Mouse (Mus musculus): ENCODE measurements around the gene Eras. TPM values are rescaled to one million over a fixed set of nuclear protein-coding genes. Genes with fewer than 3 reads are reported as not detected.

Eras gene
- polyA plus RNA-seq, 1 experiment = not detected

DNA sequence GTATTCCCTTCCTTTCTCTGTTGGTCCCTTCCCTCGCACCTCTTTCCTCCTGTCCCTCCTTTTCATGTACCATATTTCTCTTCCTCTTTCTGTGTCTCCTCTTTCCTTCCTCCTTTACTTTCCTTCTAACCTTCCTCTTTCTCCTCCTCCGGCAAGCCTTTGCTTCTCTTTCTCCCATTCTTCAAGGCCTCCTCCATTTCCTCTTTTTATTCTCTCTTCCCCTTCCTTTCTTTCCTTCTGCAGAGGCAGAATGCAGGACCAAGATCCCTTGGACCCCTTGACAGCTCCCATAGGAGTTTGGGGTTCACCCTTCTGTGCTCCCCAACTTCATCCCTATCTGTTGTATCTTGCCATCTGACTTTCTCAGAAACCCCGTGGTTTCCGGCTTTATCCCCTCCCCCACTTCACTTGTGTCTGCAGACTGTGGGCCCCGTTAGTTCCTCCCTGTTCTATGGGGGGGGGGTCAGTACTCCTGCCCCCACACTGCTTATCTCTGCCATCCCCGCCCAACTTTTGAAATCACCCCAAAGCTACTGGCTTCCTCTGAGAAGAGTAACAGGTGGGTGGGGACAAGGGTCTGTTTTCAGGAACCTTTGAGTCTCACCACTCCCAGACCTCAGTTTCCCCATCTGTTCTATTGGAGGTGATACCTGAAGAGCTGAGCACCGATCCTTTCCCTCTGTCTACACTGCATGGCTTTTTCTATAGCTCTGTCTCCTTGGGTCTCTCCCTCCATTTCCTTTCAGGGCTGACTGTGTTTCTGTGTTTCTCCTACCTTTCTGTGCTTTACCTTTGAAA is 35.6 kb upstream of the Eras start:
- 68% methylated on average over 7 of the region's 7 CpGs for whole genome bisulfite sequencing
- Histone ChIP-seq H3K4me3 (ENCODE audit: insufficient read depth, low read depth, low read length) (no peak overlapping the region), H3K36me3 (ENCODE audit: control insufficient read depth, insufficient read depth, low read length) (no peaks in the 10 kb centered on the region), H3K27ac (ENCODE audit: insufficient read depth, low read depth, low read length) (no peak overlapping the region), H3K4me1 (ENCODE audit: control insufficient read depth, insufficient read depth, low read length) (no peaks in the 10 kb centered on the region), H3K27me3 (replicated peaks; ENCODE audit: control insufficient read depth, insufficient read depth, low read length) (no peaks in the 10 kb centered on the region)
- no peak for DNase-seq
- TF ChIP-seq CTCF (conservative IDR thresholded peaks at IDR 0.05; ENCODE audit: insufficient read depth, insufficient read length, low read depth, low read length) (no peak), POLR2A (IDR thresholded peaks at IDR 0.05; ENCODE audit: low read depth, low read length) (no peak)

DNA sequence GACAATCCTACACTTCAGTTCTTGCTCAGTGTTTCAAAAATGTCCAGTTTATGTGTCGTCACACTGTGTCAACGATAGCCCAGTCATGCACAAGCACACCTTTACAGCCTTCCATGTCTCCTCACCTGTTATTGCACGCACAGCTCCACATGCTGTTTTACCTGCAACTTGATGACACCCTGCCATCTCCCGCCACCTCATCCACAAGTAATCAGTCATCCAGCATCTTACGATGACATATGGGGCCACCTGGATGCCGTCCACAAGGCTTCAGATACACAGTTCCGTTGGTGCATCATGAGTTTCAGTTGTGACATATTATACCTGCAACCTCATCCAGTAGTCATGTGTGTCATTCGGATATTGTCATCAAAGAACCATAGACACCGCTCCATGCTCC is 30.5 kb upstream of the Eras start:
- DNase-seq = no peak
- no peaks in the 10 kb centered on the region for H3K27me3 ChIP-seq (replicated peaks; ENCODE audit: control insufficient read depth, insufficient read depth, low read length)
- no peak overlapping the region for H3K4me3 ChIP-seq (ENCODE audit: insufficient read depth, low read depth, low read length)
- H3K36me3 ChIP-seq (ENCODE audit: control insufficient read depth, insufficient read depth, low read length) = no peaks in the 10 kb centered on the region
- 90% methylated on average over 9 of the region's 9 CpGs for WGBS
- no peaks in the 10 kb centered on the region for H3K4me1 ChIP-seq (ENCODE audit: control insufficient read depth, insufficient read depth, low read length)
- no peak for TF ChIP-seq CTCF (conservative IDR thresholded peaks at IDR 0.05; ENCODE audit: insufficient read depth, insufficient read length, low read depth, low read length)
- no peak for TF ChIP-seq POLR2A (IDR thresholded peaks at IDR 0.05; ENCODE audit: low read depth, low read length)
- no peak overlapping the region for H3K27ac ChIP-seq (ENCODE audit: insufficient read depth, low read depth, low read length)

- H3K4me3 ChIP-seq (ENCODE audit: insufficient read depth, low read depth, low read length) = no peak overlapping the region
- H3K27ac ChIP-seq (ENCODE audit: insufficient read depth, low read depth, low read length) = no peak overlapping the region
- H3K27me3 ChIP-seq (replicated peaks; ENCODE audit: control insufficient read depth, insufficient read depth, low read length) = no peaks in the 10 kb centered on the region
- H3K36me3 ChIP-seq (ENCODE audit: control insufficient read depth, insufficient read depth, low read length) = no peaks in the 10 kb centered on the region
- DNase-seq = no peak
- 88% methylated on average over 7 of the region's 7 CpGs for WGBS
- no peak for TF ChIP-seq POLR2A (IDR thresholded peaks at IDR 0.05; ENCODE audit: low read depth, low read length)
- no peak for TF ChIP-seq CTCF (conservative IDR thresholded peaks at IDR 0.05; ENCODE audit: insufficient read depth, insufficient read length, low read depth, low read length)
- peaks cover 12% of the 10 kb centered on the region; the same call in 1 of the 2 replicates for H3K4me1 ChIP-seq (ENCODE audit: control insufficient read depth, insufficient read depth, low read length)
These were observed 21.7 kb upstream of the Eras start for GRCm38 (mm10) chrX:7950091-7950490.

GRCm38 (mm10) chrX:7947900-7948492 is 19.6 kb upstream of the Eras start:
- Histone ChIP-seq H3K36me3 (ENCODE audit: control insufficient read depth, insufficient read depth, low read length) (no peaks in the 10 kb centered on the region), H3K27me3 (replicated peaks; ENCODE audit: control insufficient read depth, insufficient read depth, low read length) (no peaks in the 10 kb centered on the region), H3K27ac (ENCODE audit: insufficient read depth, low read depth, low read length) (no peak overlapping the region), H3K4me1 (ENCODE audit: control insufficient read depth, insufficient read depth, low read length) (peaks cover 12% of the 10 kb centered on the region; the same call in 1 of the 2 replicates), H3K4me3 (ENCODE audit: insufficient read depth, low read depth, low read length) (peak overlapping the region; percentile 76)
- 1% methylated on average over 38 of the region's 38 CpGs for WGBS
- TF ChIP-seq CTCF (conservative IDR thresholded peaks at IDR 0.05; ENCODE audit: insufficient read depth, insufficient read length, low read depth, low read length) = no peak
- TF ChIP-seq POLR2A (IDR thresholded peaks at IDR 0.05; ENCODE audit: low read depth, low read length) = no peak
- DNase-seq = peak; percentile 97

GRCm38 (mm10) chrX:7947108-7947899 is 18.9 kb upstream of the Eras start, which contains the start of gene Hdac6:
Gene Hdac6 (minus strand): TSS chrX:7947889.
- TF ChIP-seq POLR2A (IDR thresholded peaks at IDR 0.05; ENCODE audit: low read depth, low read length) (peak; percentile 37), CTCF (conservative IDR thresholded peaks at IDR 0.05; ENCODE audit: insufficient read depth, insufficient read length, low read depth, low read length) (no peak)

DNA sequence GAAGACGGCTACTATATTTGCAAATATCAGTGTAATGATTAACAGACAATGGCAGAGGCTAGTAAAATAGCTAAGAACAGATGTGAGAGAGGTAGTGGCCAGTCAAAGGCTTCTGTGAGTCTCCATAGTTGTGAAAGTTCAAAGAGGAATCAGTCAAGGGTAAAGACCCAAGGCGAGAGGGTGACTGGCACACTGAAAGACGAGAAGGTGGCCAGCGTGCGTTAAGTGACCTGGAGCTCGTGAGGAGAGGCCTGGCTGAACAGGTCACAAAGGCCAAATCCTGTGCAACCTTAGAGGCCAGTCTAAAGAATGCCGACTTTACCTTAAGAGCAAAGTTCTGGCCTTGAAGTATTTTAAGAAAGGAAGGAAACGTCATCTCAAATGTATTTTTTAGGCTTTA is 17.2 kb upstream of the Eras start:
- peak; percentile 60 for DNase-seq
- no peaks in the 10 kb centered on the region for H3K36me3 ChIP-seq (ENCODE audit: control insufficient read depth, insufficient read depth, low read length)
- H3K4me1 ChIP-seq (ENCODE audit: control insufficient read depth, insufficient read depth, low read length) = peaks cover 12% of the 10 kb centered on the region; the same call in 1 of the 2 replicates
- TF ChIP-seq CTCF (conservative IDR thresholded peaks at IDR 0.05; ENCODE audit: insufficient read depth, insufficient read length, low read depth, low read length) = no peak
- H3K27me3 ChIP-seq (replicated peaks; ENCODE audit: control insufficient read depth, insufficient read depth, low read length) = no peaks in the 10 kb centered on the region
- H3K4me3 ChIP-seq (ENCODE audit: insufficient read depth, low read depth, low read length) = no peak overlapping the region
- H3K27ac ChIP-seq (ENCODE audit: insufficient read depth, low read depth, low read length) = no peak overlapping the region
- 39% methylated on average over 8 of the region's 8 CpGs for WGBS

More at GRCm38 (mm10) chrX:7947108-7947899, 18.9 kb upstream of the Eras start, which contains the start of gene Hdac6:
- WGBS = under 1% methylated on average over 33 of the region's 37 CpGs
- peak within 1 kb of the TSS; percentile 62; the same call in 1 of the 2 replicates for H3K27ac ChIP-seq (ENCODE audit: insufficient read depth, low read depth, low read length)
- no peaks in the 10 kb centered on the region for H3K36me3 ChIP-seq (ENCODE audit: control insufficient read depth, insufficient read depth, low read length)
- peaks cover 12% of the 10 kb centered on the region; the same call in 1 of the 2 replicates for H3K4me1 ChIP-seq (ENCODE audit: control insufficient read depth, insufficient read depth, low read length)
- peak within 1 kb of the TSS; percentile 78 for H3K4me3 ChIP-seq (ENCODE audit: insufficient read depth, low read depth, low read length)
- peak; percentile 26 for DNase-seq
- no peaks in the 10 kb centered on the region for H3K27me3 ChIP-seq (replicated peaks; ENCODE audit: control insufficient read depth, insufficient read depth, low read length)
